Mouse (Mus musculus) MEL (cell line): ENCODE measurements around the gene Prdm5. TPM values are rescaled to one million over a fixed set of nuclear protein-coding genes. Genes with fewer than 3 reads are reported as not detected.

Source experiments
- DNase-seq: peaks from one replicate; pipeline ENCODE4 v3.0.0; 2011; ENCODE audit warnings: low read depth, low spot score
- H3K27ac ChIP-seq: 2 replicates; pipeline ENCODE4 v1.5.1; 2012; ENCODE audit warnings: low read depth, mild to moderate bottlenecking, control low read depth, low read length, moderate library complexity; ENCODE audit not compliant: control insufficient read depth
- H3K27me3 ChIP-seq, 2 experiments: fragments of 150-350 bp in 1 of 2; sonication (generic) in 1 of 2; 2 replicates each; pipeline ENCODE4 v1.6.1; 2012; ENCODE audit warnings: low read length in 2 of 2, mild to moderate bottlenecking in 2 of 2, improper control_type of control experiment in 1 of 2, moderate library complexity in 1 of 2; ENCODE audit not compliant: insufficient read depth in 2 of 2, control insufficient read depth in 1 of 2
- H3K36me3 ChIP-seq, 2 experiments: 2 replicates each; pipeline ENCODE4 v1.6.1; 2012 to 2014; ENCODE audit warnings: low read length in 2 of 2, improper control_type of control experiment in 1 of 2, inconsistent platforms in 1 of 2, mild to moderate bottlenecking in 1 of 2; ENCODE audit not compliant: insufficient read depth in 2 of 2, control insufficient read depth in 1 of 2
- H3K4me1 ChIP-seq, 2 experiments: fragments of 150-350 bp in 1 of 2; sonication (generic) in 1 of 2; 2 replicates each; pipeline ENCODE4 v1.6.1; 2012; ENCODE audit warnings: low read length in 2 of 2, improper control_type of control experiment in 1 of 2, mild to moderate bottlenecking in 1 of 2; ENCODE audit not compliant: insufficient read depth in 2 of 2, control insufficient read depth in 1 of 2
- H3K4me3 ChIP-seq, 2 experiments: fragments of 150-350 bp in 1 of 2; sonication (generic) in 1 of 2; 2 replicates each; pipeline ENCODE4 v1.5.1; 2012; ENCODE audit warnings: low read depth in 2 of 2, low read length in 2 of 2, mild to moderate bottlenecking in 2 of 2, moderate library complexity in 2 of 2, control low read depth in 1 of 2, improper control_type of control experiment in 1 of 2; ENCODE audit not compliant: control insufficient read depth in 1 of 2, insufficient read depth in 1 of 2
- H3K79me2 ChIP-seq: 2 replicates; pipeline ENCODE4 v1.6.1; 2012; ENCODE audit warnings: mild to moderate bottlenecking, low read length, moderate library complexity; ENCODE audit not compliant: control insufficient read depth, poor library complexity, insufficient read depth
- H3K9ac ChIP-seq: 2 replicates; pipeline ENCODE4 v1.6.1; 2012; ENCODE audit warnings: low read depth, mild to moderate bottlenecking, control low read depth, low read length, moderate library complexity; ENCODE audit not compliant: control insufficient read depth, poor library complexity, severe bottlenecking
- H3K9me3 ChIP-seq: fragments of 150-350 bp; sonication (generic); replicated peaks from 2 replicates; pipeline ENCODE4 v1.6.1; 2012; ENCODE audit warnings: mild to moderate bottlenecking, low read length, improper control_type of control experiment, moderate library complexity; ENCODE audit not compliant: insufficient read depth
- BHLHE40 ChIP-seq: IDR thresholded peaks from 2 replicates; pipeline ENCODE4 v1.6.1; 2012; ENCODE audit warnings: low read depth, mild to moderate bottlenecking, inconsistent platforms, low read length, improper control_type of control experiment, borderline replicate concordance
- CTCF ChIP-seq, 3 experiments: IDR thresholded peaks in 2 of 3; conservative IDR thresholded peaks in 1 of 3; 2 replicates each; pipeline ENCODE4 v1.5.1; 2011 to 2012; ENCODE audit warnings: low read length in 3 of 3, low read depth in 2 of 3, mild to moderate bottlenecking in 2 of 3, improper control_type of control experiment in 1 of 3, inconsistent platforms in 1 of 3, mixed read lengths in 1 of 3, moderate library complexity in 1 of 3; ENCODE audit not compliant: control insufficient read depth in 1 of 3, insufficient read depth in 1 of 3, poor library complexity in 1 of 3, severe bottlenecking in 1 of 3
- E2F4 ChIP-seq: IDR thresholded peaks from 2 replicates; pipeline ENCODE4 v1.6.1; 2011; ENCODE audit warnings: low read depth, low read length, improper control_type of control experiment, borderline replicate concordance
- EP300 ChIP-seq, 2 experiments: IDR thresholded peaks; 2 replicates each; pipeline ENCODE4 v1.6.1; 2011; ENCODE audit warnings: improper control_type of control experiment in 2 of 2, low read length in 2 of 2, low read depth in 1 of 2, mild to moderate bottlenecking in 1 of 2
- GATA1 ChIP-seq: IDR thresholded peaks from 2 replicates; pipeline ENCODE4 v1.6.1; 2011; ENCODE audit warnings: low read depth, low read length, improper control_type of control experiment
- HCFC1 ChIP-seq: IDR thresholded peaks from 2 replicates; pipeline ENCODE4 v1.6.1; 2012; ENCODE audit warnings: low read depth, mild to moderate bottlenecking, inconsistent platforms, low read length, improper control_type of control experiment, moderate library complexity
- JUND ChIP-seq: IDR thresholded peaks from 2 replicates; pipeline ENCODE4 v1.6.1; 2011; ENCODE audit warnings: low read depth, mild to moderate bottlenecking, improper control_type of control experiment, low read length
- KAT2A ChIP-seq: conservative IDR thresholded peaks from 2 replicates; pipeline ENCODE4 v1.6.1; 2012; ENCODE audit warnings: low read depth, low read length, improper control_type of control experiment, inconsistent platforms
- MYB ChIP-seq: IDR thresholded peaks from 2 replicates; pipeline ENCODE4 v1.6.1; 2011; ENCODE audit warnings: mild to moderate bottlenecking, low read depth, low read length, improper control_type of control experiment
- RAD21 ChIP-seq: IDR thresholded peaks from 2 replicates; pipeline ENCODE4 v1.6.1; 2011; ENCODE audit warnings: mild to moderate bottlenecking, low read depth, low read length, improper control_type of control experiment
- SMC3 ChIP-seq: IDR thresholded peaks from 2 replicates; pipeline ENCODE4 v1.6.1; 2011; ENCODE audit warnings: low read depth, low read length, improper control_type of control experiment
- ZC3H11A ChIP-seq: IDR thresholded peaks from 2 replicates; pipeline ENCODE4 v1.6.1; 2012; ENCODE audit warnings: low read depth, mild to moderate bottlenecking, inconsistent platforms, low read length, improper control_type of control experiment
- ZKSCAN1 ChIP-seq: IDR thresholded peaks from 2 replicates; pipeline ENCODE4 v1.6.1; 2012; ENCODE audit warnings: low read depth, mild to moderate bottlenecking, inconsistent platforms, low read length, improper control_type of control experiment, moderate library complexity
- polyA plus RNA-seq, 2 experiments: library from polyadenylated mRNA; stranded (reverse) in 1 of 2; unstranded in 1 of 2; fragments of >175 nt in 1 of 2; fragments of >200 nt in 1 of 2; gene quantifications; 2 replicates each; pipeline versions ENCODE4 v1.2.1 to v1.2.4; 2012; ENCODE audit warnings: low replicate concordance in 2 of 2, low read depth in 1 of 2; ENCODE audit not compliant: insufficient read length in 2 of 2, insufficient read depth in 1 of 2, missing spikeins in 1 of 2
- total RNA-seq: library from RNA; depleted of rRNA; stranded (reverse); fragments of 300-350 nt; gene quantifications from 2 replicates; pipeline ENCODE4 v1.2.3, GENCODE M21; 2012

Prdm5 gene
- total and polyA plus RNA-seq, 3 experiments, result 0.04 TPM; not detected in 2

GRCm38 (mm10) chr6:65864919-65865318 lies 86.1 kb downstream of the Prdm5 start:
- no peak overlapping the region for H3K4me3 ChIP-seq
- no peak overlapping the region for H3K9ac ChIP-seq
- H3K9me3 ChIP-seq, result no peaks in the 10 kb centered on the region
- H3K4me1 ChIP-seq, result no peaks in the 10 kb centered on the region
- H3K79me2 ChIP-seq, result no peaks in the 10 kb centered on the region
- DNase-seq, result peak; percentile 46
- no peaks in the 10 kb centered on the region for H3K27me3 ChIP-seq
- H3K36me3 ChIP-seq, result no peaks in the 10 kb centered on the region
- no peak for TF ChIP-seq HCFC1
- no peak for TF ChIP-seq JUND
- TF ChIP-seq ZC3H11A, result peak; percentile 84
- TF ChIP-seq RAD21, result peak; percentile 87
- TF ChIP-seq CTCF (IDR thresholded peaks at IDR 0.05 in 2 of 3, conservative IDR thresholded peaks at IDR 0.05 in 1 of 3; ENCODE audit: control insufficient read depth in 1 of 3, insufficient read depth in 1 of 3, low read depth in 2 of 3, low read length in 3 of 3, poor library complexity in 1 of 3, severe bottlenecking in 1 of 3), result peak; percentile 10 to 71 (median 35); a peak in 3 of 6 replicates
- peak; percentile 92 for TF ChIP-seq SMC3
- H3K27ac ChIP-seq, result no peak overlapping the region

GRCm38 (mm10) chr6:65865861-65866260 lies 87.1 kb downstream of the Prdm5 start:
- Histone ChIP-seq H3K4me1 (no peaks in the 10 kb centered on the region), H3K9ac (no peak overlapping the region), H3K4me3 (no peak overlapping the region), H3K27ac (no peak overlapping the region), H3K36me3 (no peaks in the 10 kb centered on the region), H3K27me3 (no peaks in the 10 kb centered on the region), H3K79me2 (no peaks in the 10 kb centered on the region), H3K9me3 (no peaks in the 10 kb centered on the region)
- no peak for DNase-seq
- TF ChIP-seq BHLHE40, result no peak
- no peak for TF ChIP-seq CTCF (IDR thresholded peaks at IDR 0.05 in 2 of 3, conservative IDR thresholded peaks at IDR 0.05 in 1 of 3; ENCODE audit: control insufficient read depth in 1 of 3, insufficient read depth in 1 of 3, low read depth in 2 of 3, low read length in 3 of 3, poor library complexity in 1 of 3, severe bottlenecking in 1 of 3)

DNA sequence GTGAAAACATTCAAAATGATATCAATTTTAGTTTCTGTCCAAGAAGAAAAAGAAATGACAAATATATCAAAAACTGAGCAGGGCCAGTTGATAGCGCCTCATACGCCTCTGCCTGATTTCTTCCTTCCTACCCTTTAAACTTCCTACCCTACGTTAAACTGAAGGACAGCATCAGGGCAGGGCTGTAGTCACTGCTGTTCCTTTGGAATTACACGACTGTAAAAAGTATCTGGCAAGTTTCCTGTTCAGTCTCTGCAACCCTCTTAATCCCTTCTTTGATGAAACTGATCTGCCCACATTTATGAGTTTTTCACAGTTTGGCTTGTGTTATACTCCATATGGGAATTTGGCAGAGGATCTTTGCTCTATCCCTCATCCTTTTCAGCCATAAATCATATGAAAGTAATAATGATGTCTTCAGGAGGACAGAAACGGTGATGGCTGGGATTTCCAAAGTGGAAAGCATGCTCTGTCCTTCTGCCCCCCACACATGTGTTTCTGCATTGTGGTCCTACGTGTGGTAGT lies 93.0 kb downstream of the Prdm5 start:
- no peak overlapping the region for H3K27ac ChIP-seq
- H3K79me2 ChIP-seq, result no peaks in the 10 kb centered on the region
- no peaks in the 10 kb centered on the region for H3K4me1 ChIP-seq
- H3K9ac ChIP-seq, result no peak overlapping the region
- H3K9me3 ChIP-seq, result no peaks in the 10 kb centered on the region
- TF ChIP-seq ZKSCAN1 (no peak), BHLHE40 (no peak), GATA1 (no peak), MYB (no peak), EP300 (IDR thresholded peaks at IDR 0.05; ENCODE audit: low read depth in 1 of 2, low read length in 2 of 2) (no peak), CTCF (IDR thresholded peaks at IDR 0.05 in 2 of 3, conservative IDR thresholded peaks at IDR 0.05 in 1 of 3; ENCODE audit: control insufficient read depth in 1 of 3, insufficient read depth in 1 of 3, low read depth in 2 of 3, low read length in 3 of 3, poor library complexity in 1 of 3, severe bottlenecking in 1 of 3) (no peak), JUND (no peak), E2F4 (no peak), KAT2A (no peak)
- TF ChIP-seq, all 39 proteins: peak for 0
- DNase-seq, result no peak
- H3K36me3 ChIP-seq, result no peaks in the 10 kb centered on the region
- H3K4me3 ChIP-seq, result no peak overlapping the region
- H3K27me3 ChIP-seq, result peaks cover 0 to 2% of the 10 kb centered on the region in 2 experiments; a peak in 1 of 4 replicates
